Mouse (Mus musculus): ENCODE results near the gene Sh3bp5.

Sh3bp5 gene

GRCm38 (mm10) chr14:31412651-31413056 is 23.2 kb downstream of the Sh3bp5 start:
- CTCF ChIA-PET = no interaction called here

GRCm38 (mm10) chr14:31410737-31411136 is 25.1 kb downstream of the Sh3bp5 start:
- CTCF ChIA-PET = no interaction called here

- CTCF ChIA-PET = interaction anchor here (1.2 kb wide), 1 partner anchor 23 kb away, joined by 4 read pairs; no protein-coding TSS in a partner anchor
Observed at GRCm38 (mm10) chr14:31410123-31410724, 25.7 kb downstream of the Sh3bp5 start.

- CTCF ChIA-PET = interaction anchor here (0.5 to 0.6 kb wide), 3 partner anchors 12 to 120 kb away, joined by 3 to 8 read pairs (median 3); no protein-coding TSS in a partner anchor
Observed at GRCm38 (mm10) chr14:31408666-31409065, 27.2 kb downstream of the Sh3bp5 start.

GRCm38 (mm10) chr14:31407911-31408604 is 27.8 kb downstream of the Sh3bp5 start:
- CTCF ChIA-PET = interaction anchor here (0.5 to 0.6 kb wide), 2 partner anchors 13 to 25 kb away, joined by 3 to 8 read pairs; no protein-coding TSS in a partner anchor

GRCm38 (mm10) chr14:31407208-31407607 is 28.7 kb downstream of the Sh3bp5 start:
- CTCF ChIA-PET = no interaction called here

GRCm38 (mm10) chr14:31406154-31406810 is 29.6 kb downstream of the Sh3bp5 start:
- CTCF ChIA-PET = interaction anchor here (0.7 kb wide), 1 partner anchor 16 kb away, joined by 3 read pairs; no protein-coding TSS in a partner anchor

- CTCF ChIA-PET = no interaction called here
Observed at GRCm38 (mm10) chr14:31405652-31406051, 30.2 kb downstream of the Sh3bp5 start.

- CTCF ChIA-PET = interaction anchor here (0.5 kb wide), 1 partner anchor 29 kb away, joined by 4 read pairs; no protein-coding TSS in a partner anchor
Observed at GRCm38 (mm10) chr14:31404663-31405062, 31.2 kb downstream of the Sh3bp5 start.

GRCm38 (mm10) chr14:31403995-31404394 is 31.9 kb downstream of the Sh3bp5 start:
- CTCF ChIA-PET = interaction anchor here (0.6 to 0.8 kb wide), 3 partner anchors 36 to 278 kb away, joined by 3 to 5 read pairs (median 5); no protein-coding TSS in a partner anchor

- CTCF ChIA-PET = interaction anchor here (0.6 to 0.8 kb wide), 4 partner anchors 18 to 278 kb away, joined by 3 to 5 read pairs (median 4); no protein-coding TSS in a partner anchor
Observed at GRCm38 (mm10) chr14:31403556-31403955, 32.3 kb downstream of the Sh3bp5 start.

GRCm38 (mm10) chr14:31402693-31403092 is 33.2 kb downstream of the Sh3bp5 start:
- CTCF ChIA-PET = interaction anchor here (0.7 kb wide), 1 partner anchor 19 kb away, joined by 3 read pairs; no protein-coding TSS in a partner anchor

GRCm38 (mm10) chr14:31401918-31402427 is 33.9 kb downstream of the Sh3bp5 start:
- CTCF ChIA-PET = no interaction called here

- CTCF ChIA-PET = interaction anchor here (0.6 kb wide), 1 partner anchor 193 kb away, joined by 6 read pairs; no protein-coding TSS in a partner anchor
Observed at GRCm38 (mm10) chr14:31400896-31401295, 35.0 kb downstream of the Sh3bp5 start.

GRCm38 (mm10) chr14:31400246-31400645 is 35.6 kb downstream of the Sh3bp5 start:
- CTCF ChIA-PET = interaction anchor here (0.6 kb wide), 3 partner anchors 36 to 193 kb away, joined by 3 to 6 read pairs (median 5); no protein-coding TSS in a partner anchor

- CTCF ChIA-PET = interaction anchor here (0.7 to 1.4 kb wide), 2 partner anchors 26 to 31 kb away, joined by 3 to 4 read pairs; no protein-coding TSS in a partner anchor
Observed at GRCm38 (mm10) chr14:31399271-31399670, 36.6 kb downstream of the Sh3bp5 start.

GRCm38 (mm10) chr14:31398819-31399218 is 37.1 kb downstream of the Sh3bp5 start:
- CTCF ChIA-PET = interaction anchor here (0.7 to 1.4 kb wide), 2 partner anchors 27 to 31 kb away, joined by 3 to 4 read pairs; no protein-coding TSS in a partner anchor

GRCm38 (mm10) chr14:31397791-31398595 is 37.9 kb downstream of the Sh3bp5 start:
- CTCF ChIA-PET = interaction anchor here (0.6 kb wide), 3 partner anchors 22 to 69 kb away, joined by 3 to 4 read pairs (median 4); no protein-coding TSS in a partner anchor

- CTCF ChIA-PET = interaction anchor here (0.6 kb wide), 2 partner anchors 25 to 70 kb away, joined by 3 to 4 read pairs; no protein-coding TSS in a partner anchor
Observed at GRCm38 (mm10) chr14:31397353-31397752, 38.5 kb downstream of the Sh3bp5 start.

GRCm38 (mm10) chr14:31396428-31396827 is 39.5 kb downstream of the Sh3bp5 start:
- CTCF ChIA-PET = no interaction called here
